Mouse (Mus musculus): Measurements from ENCODE around the gene Brat1. TPM values are rescaled to one million over a fixed set of nuclear protein-coding genes. Genes with fewer than 3 reads are reported as not detected.

Gene Brat1
- polyA plus RNA-seq, 1 experiment: 23.7 TPM

- TF ChIP-seq GATA1 (IDR thresholded peaks at IDR 0.05; ENCODE audit: low read length): no peak
Measured at GRCm38 (mm10) chr5:140684343-140685148, 20.3 kb upstream of the Brat1 start.

- no peak for TF ChIP-seq GATA1 (IDR thresholded peaks at IDR 0.05; ENCODE audit: low read length)
Measured at GRCm38 (mm10) chr5:140688434-140688833, 16.4 kb upstream of the Brat1 start.

- TF ChIP-seq GATA1 (IDR thresholded peaks at IDR 0.05; ENCODE audit: low read length): no peak
Measured at GRCm38 (mm10) chr5:140695987-140696386, 8.8 kb upstream of the Brat1 start.

- no peak for TF ChIP-seq GATA1 (IDR thresholded peaks at IDR 0.05; ENCODE audit: low read length)
Measured at GRCm38 (mm10) chr5:140699776-140700175, 5.0 kb upstream of the Brat1 start.

GRCm38 (mm10) chr5:140701661-140702060 lies 3.1 kb upstream of the Brat1 start:
- TF ChIP-seq GATA1 (IDR thresholded peaks at IDR 0.05; ENCODE audit: low read length): no peak

- TF ChIP-seq GATA1 (IDR thresholded peaks at IDR 0.05; ENCODE audit: low read length): no peak
Measured at GRCm38 (mm10) chr5:140702103-140702513, 2.7 kb upstream of the Brat1 start, which contains the start of gene Iqce. Gene Iqce (minus strand): TSS chr5:140702378.

- TF ChIP-seq GATA1 (IDR thresholded peaks at IDR 0.05; ENCODE audit: low read length): no peak
Measured at GRCm38 (mm10) chr5:140702618-140703175, 2.1 kb upstream of the Brat1 start.

GRCm38 (mm10) chr5:140703480-140704377 lies 1.1 kb upstream of the Brat1 start:
- TF ChIP-seq GATA1 (IDR thresholded peaks at IDR 0.05; ENCODE audit: low read length): no peak

- no peak for TF ChIP-seq GATA1 (IDR thresholded peaks at IDR 0.05; ENCODE audit: low read length)
Measured at GRCm38 (mm10) chr5:140705501-140706171, 825 bp downstream of the Brat1 start.

GRCm38 (mm10) chr5:140710315-140710714 lies 5.5 kb downstream of the Brat1 start:
- no peak for TF ChIP-seq GATA1 (IDR thresholded peaks at IDR 0.05; ENCODE audit: low read length)

GRCm38 (mm10) chr5:140711040-140711439 lies 6.2 kb downstream of the Brat1 start:
- TF ChIP-seq GATA1 (IDR thresholded peaks at IDR 0.05; ENCODE audit: low read length): no peak

GRCm38 (mm10) chr5:140720773-140721172 lies 16.0 kb downstream of the Brat1 start:
- TF ChIP-seq GATA1 (IDR thresholded peaks at IDR 0.05; ENCODE audit: low read length): no peak

- TF ChIP-seq GATA1 (IDR thresholded peaks at IDR 0.05; ENCODE audit: low read length): no peak
Measured at GRCm38 (mm10) chr5:140722121-140722520, 17.3 kb downstream of the Brat1 start.

GRCm38 (mm10) chr5:140723822-140724221 lies 19.0 kb downstream of the Brat1 start, which contains the start of gene Amz1:
Gene Amz1 (plus strand): TSS chr5:140724127.
- TF ChIP-seq GATA1 (IDR thresholded peaks at IDR 0.05; ENCODE audit: low read length): no peak

Data from G1E-ER4 (cell line).